ENCODE assay signal across 8 mouse cellular contexts in the genomic region with DNA sequence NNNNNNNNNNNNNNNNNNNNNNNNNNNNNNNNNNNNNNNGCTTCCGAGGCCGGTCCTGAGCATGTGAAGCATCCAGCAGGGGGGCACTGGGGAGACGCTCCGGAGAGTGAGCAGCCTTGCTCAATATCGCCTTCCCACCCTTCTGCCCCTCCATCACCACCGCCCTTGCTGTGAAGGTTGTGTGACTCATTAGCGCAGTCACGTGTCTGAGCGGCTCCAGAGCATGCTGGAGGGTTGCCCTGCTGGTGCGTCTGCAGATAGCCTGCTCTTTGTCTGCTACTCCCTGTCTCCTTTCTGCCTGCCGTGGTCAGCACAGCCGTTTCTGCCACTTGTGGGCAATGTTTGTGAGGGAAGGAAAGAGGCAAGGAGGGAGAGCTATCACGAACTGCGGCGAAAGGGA. TPM values are rescaled to one million over a fixed set of nuclear protein-coding genes. Genes with fewer than 3 reads are reported as not detected.
DNase-seq lines count a peak whose midpoint lies in the region; ATAC-seq and TF ChIP-seq lines count a peak whose summit lies in the region.

No protein-coding gene starts in this region.

- in situ Hi-C loops in Patski (cut with MboI; ENCODE audit: low pct_unique_long_range_greater_than_20kb): no loop called here

- H3K27me3 ChIP-seq in Patski: no peaks in the 10 kb centered on the region
- H3K27me3 ChIP-seq in hindbrain, embryonic 15.5 days: no peaks in the 10 kb centered on the region

- peak overlapping the region; percentile 17 for H3K9ac ChIP-seq in hindbrain, embryonic 15.5 days

- H3K36me3 ChIP-seq in hindbrain, embryonic 15.5 days: no peaks in the 10 kb centered on the region

- peak overlapping the region; percentile 56 for H3K4me2 ChIP-seq in hindbrain, embryonic 15.5 days

- 1% methylated on average over 13 of the region's 15 CpGs for WGBS in hindbrain, embryonic 15.5 days

- peak; percentile 84 for DNase-seq in Patski (ENCODE audit: low read depth, low spot score)
- peak; percentile 95 to 96 for DNase-seq in cerebellum, postnatal 10 days
- DNase-seq in frontal cortex, postnatal 36 days (ENCODE audit: low spot score in 2 of 2): peak; percentile 82 to 83
- DNase-seq in layer of hippocampus, postnatal 36 days: peak; percentile 79 to 83
- peak; percentile 89 for DNase-seq in lung, postnatal 25 days (ENCODE audit: low spot score)
- peak; percentile 56 for DNase-seq in retina, adult 2 months (ENCODE audit: low read depth, low spot score)
- peak; percentile 75 for DNase-seq in thymus, postnatal 25 days

- peak overlapping the region; percentile 23 for H3K4me3 ChIP-seq in hindbrain, embryonic 15.5 days

- H3K27ac ChIP-seq in hindbrain, embryonic 15.5 days (replicated peaks): peak overlapping the region; percentile 36; the same call in 1 of the 2 replicates

- POLR2A ChIA-PET in Patski (lab: Charles Lee): interaction anchor here (1.2 kb wide), 1 partner anchor 236 kb away, joined by 3 read pairs; no protein-coding TSS in a partner anchor

- no peaks in the 10 kb centered on the region for H3K9me3 ChIP-seq in hindbrain, embryonic 15.5 days

- H3K4me1 ChIP-seq in hindbrain, embryonic 15.5 days (replicated peaks): peaks cover 12% of the 10 kb centered on the region

- TF ChIP-seq CTCF in Patski (IDR thresholded peaks at IDR 0.05): no peak

- peak; percentile 89 for ATAC-seq in Patski
- ATAC-seq in hindbrain, embryonic 15.5 days (ENCODE audit: low FRiP score, low read depth): peak; percentile 92

- CTCF ChIA-PET in Patski (lab: Charles Lee): interaction anchor here (0.6 to 2.3 kb wide), 11 partner anchors 8 to 423 kb away, joined by 3 to 8 read pairs (median 4); no protein-coding TSS in a partner anchor

RNA-seq across cellular contexts. Expression of gene Tlr5, which starts 28.4 kb away (rescaled TPM):
- polyA plus RNA-seq in Patski (2021): not detected
- polyA plus RNA-seq in hindbrain, embryonic 15.5 days (2015; fragmentation: Nextera tagmentation; extraction: Ambion mirVana): 0.22 and 0.31 TPM in 2 replicates
- under 1 TPM; 0.17 to 0.33 TPM for total RNA-seq in layer of hippocampus, postnatal 36 days (2021)

Comparison
In these comparisons a context has a peak if more than half of its experiments do, and no peak if none do; other contexts are left out.
1. Peak in every context shown above with its lines: DNase-seq, ATAC-seq, H3K4me3 ChIP-seq and H3K27ac ChIP-seq.